Mouse (Mus musculus): Measurements from ENCODE around the gene Slco1c1. TPM values are rescaled to one million over a fixed set of nuclear protein-coding genes. Genes with fewer than 3 reads are reported as not detected.

The Slco1c1 gene
- total RNA-seq (2021) = 10 to 100 TPM; 51.3 to 55.9 TPM

DNA sequence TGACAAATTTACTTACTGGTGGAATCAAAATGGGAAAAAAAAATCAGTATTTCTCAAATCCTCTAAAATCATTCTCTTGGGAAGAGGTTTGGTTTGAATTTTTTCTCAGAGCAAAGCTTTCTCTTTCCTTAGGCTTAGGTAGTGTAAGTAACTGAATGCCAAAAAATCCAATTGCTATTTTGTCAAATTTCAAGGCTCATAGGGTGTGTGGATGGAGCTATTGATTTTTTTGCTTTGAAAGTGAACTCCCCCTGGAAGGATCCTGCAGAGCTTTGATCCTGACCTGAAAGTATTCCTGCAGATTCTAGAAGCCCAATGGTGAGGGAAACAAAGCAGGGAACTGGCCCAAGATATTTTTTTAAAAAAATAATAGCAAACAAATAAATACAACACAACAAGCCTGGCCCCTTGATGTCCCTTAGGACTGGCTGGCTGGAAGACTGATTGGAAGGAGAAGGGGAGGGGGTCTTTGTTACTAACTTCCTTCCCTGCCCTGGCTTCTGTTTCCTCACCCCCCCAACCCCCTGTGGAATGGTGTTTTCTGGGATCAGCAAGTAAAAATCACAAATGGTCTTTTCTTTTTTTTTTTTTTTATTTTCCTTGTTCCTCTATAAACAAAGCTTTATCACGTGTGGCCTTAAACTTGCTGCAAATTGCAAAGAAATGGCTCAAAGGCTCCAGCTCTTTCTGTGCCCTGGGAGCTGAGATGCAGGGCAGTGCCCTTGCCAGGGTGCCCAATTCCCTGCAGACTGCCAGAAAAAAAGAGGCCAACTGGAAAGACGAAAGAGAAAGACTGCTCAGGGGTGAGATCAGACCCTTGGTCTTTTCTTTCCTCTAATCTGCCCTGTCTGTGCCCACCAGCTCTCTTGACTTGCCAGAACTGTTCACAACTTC lies at the start of gene Slco1c1:
Slco1c1 (plus strand) TSS at position 622 of the 894 bp plus-strand sequence.
- peak; percentile 5 for DNase-seq

DNA sequence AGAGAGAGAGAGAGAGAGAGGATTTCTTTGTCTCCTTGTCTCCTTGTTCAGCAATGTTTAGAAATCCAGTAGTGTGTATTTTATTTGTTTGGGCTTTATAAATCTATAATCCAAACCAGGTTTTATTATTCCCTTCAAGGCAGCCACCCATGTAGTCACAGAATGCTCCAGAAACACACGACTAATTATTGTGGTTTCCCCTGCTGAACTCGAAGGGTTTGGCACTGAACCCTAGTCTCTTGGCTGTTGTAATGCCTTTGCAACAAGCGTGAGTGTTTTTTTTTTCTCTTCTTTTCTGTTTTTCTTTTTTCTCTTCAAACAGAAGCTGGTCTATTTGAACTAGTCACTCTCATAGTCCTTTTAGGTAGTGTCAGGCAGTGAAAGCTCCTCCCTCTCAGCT lies 49.5 kb upstream of the Slco1c1 start:
- DNase-seq = no peak
- intact Hi-C loops (cut with DNase I) = no loop called here

More for the DNA sequence above, at the start of gene Slco1c1:
- intact Hi-C loops (cut with DNase I) = no loop called here

- DNase-seq = peak; percentile 34
- intact Hi-C loops (cut with DNase I) = loop anchor here (10.0 kb wide), 1 partner anchor 559 kb away; no protein-coding TSS in a partner anchor
Measured at GRCm38 (mm10) chr6:141485302-141486021, 38.7 kb upstream of the Slco1c1 start.

DNA sequence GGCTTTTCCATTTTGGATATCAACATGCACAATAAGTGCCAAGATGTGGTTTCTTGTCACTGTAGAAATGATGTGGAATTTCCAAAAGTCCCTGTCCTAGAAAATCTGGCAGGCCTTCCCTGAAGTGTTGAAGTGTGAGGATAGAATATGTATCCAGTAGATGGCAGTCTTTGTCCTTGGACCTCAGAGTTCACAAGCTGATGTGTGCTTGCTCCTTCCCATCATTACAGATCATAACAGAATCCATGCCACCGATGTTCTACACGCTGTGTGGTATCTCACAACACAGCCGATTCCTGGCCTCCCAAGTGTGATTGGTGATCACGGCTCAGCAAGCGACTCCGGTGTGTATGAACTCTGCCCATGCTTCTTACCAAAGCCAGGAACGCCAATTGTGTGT lies 36.9 kb upstream of the Slco1c1 start:
- intact Hi-C loops (cut with DNase I) = loop anchor here (10.0 kb wide), 1 partner anchor 558 kb away; no protein-coding TSS in a partner anchor

DNA sequence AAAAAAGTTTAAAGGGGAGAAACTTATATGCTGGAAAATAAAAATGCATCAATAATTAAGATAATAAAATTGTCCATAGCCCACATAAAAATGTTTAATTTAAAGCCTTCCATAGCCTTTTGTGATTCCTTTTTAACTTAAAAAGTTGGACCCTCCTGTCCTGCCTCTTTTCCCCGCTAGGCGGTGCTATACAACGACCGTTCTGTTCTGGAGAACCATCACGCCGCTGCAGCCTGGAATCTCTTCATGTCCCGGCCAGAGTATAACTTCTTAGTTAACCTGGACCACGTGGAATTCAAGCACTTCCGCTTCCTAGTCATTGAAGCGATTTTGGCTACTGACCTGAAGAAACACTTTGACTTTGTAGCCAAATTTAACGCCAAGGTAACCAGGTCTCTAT lies 35.5 kb upstream of the Slco1c1 start:
- DNase-seq = peak; percentile 67
- intact Hi-C loops (cut with DNase I) = loop anchor here (10.0 kb wide), 1 partner anchor 556 kb away; no protein-coding TSS in a partner anchor

More for the DNA sequence above, 36.9 kb upstream of the Slco1c1 start:
- DNase-seq = no peak

DNA sequence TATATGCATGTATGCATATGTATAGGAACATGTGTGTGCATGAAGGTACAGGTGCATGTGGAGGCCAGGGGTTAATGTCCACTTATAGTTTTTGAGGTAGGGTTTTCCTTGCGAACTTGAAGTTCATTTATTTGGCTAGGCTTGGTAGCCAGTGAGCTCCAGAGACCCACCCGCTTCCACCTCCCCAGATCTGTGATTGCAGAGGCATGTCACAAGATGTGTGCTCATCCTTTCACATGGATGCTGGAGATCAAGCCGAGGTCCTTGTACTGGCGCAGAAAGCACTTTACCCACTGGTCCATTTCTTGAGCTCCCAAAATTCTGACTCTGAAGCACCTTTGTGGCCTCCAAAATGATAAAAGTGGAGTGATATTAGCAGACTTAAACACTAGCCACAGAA lies 29.3 kb upstream of the Slco1c1 start:
- DNase-seq = no peak
- intact Hi-C loops (cut with DNase I) = loop anchor here (10.0 kb wide), 1 partner anchor 80 kb away; no protein-coding TSS in a partner anchor

- intact Hi-C loops (cut with DNase I) = loop anchor here (10.0 kb wide), 1 partner anchor 79 kb away; no protein-coding TSS in a partner anchor
- no peak for DNase-seq
Measured at GRCm38 (mm10) chr6:141495634-141496418, 28.3 kb upstream of the Slco1c1 start.

GRCm38 (mm10) chr6:141499511-141499910 lies 24.7 kb upstream of the Slco1c1 start:
- intact Hi-C loops (cut with DNase I) = loop anchor here (10.0 kb wide), 1 partner anchor 75 kb away; no protein-coding TSS in a partner anchor
- DNase-seq = no peak

GRCm38 (mm10) chr6:141501171-141501570 lies 23.0 kb upstream of the Slco1c1 start:
- no peak for DNase-seq

GRCm38 (mm10) chr6:141522541-141522940 lies 1.6 kb upstream of the Slco1c1 start:
- intact Hi-C loops (cut with DNase I) = no loop called here
- no peak for DNase-seq

More at GRCm38 (mm10) chr6:141501171-141501570, 23.0 kb upstream of the Slco1c1 start:
- intact Hi-C loops (cut with DNase I) = no loop called here

- intact Hi-C loops (cut with DNase I) = no loop called here
- no peak for DNase-seq
Measured at GRCm38 (mm10) chr6:141525787-141526186, 1.6 kb downstream of the Slco1c1 start.

GRCm38 (mm10) chr6:141530865-141531264 lies 6.7 kb downstream of the Slco1c1 start:
- intact Hi-C loops (cut with DNase I) = no loop called here
- no peak for DNase-seq

DNA sequence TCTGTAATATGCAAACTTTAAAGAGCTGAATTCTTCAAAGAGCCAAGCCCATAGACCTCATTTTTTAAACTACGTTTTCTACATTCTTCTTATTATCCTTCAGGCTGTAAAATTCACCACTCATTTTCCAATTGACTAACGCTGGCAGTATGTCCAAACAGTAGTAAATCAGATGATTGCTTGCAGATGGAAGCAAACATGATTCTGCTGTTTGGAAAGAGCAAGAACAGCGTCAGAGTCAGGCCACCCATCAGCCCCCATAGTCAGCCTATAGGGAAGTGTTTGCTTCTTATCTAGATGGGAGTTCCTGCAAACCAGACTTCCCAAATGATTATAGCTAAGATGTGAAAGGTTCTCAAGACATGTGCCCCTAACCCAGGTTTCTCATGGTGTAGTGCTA lies 13.1 kb downstream of the Slco1c1 start:
- DNase-seq = no peak
- intact Hi-C loops (cut with DNase I) = no loop called here

GRCm38 (mm10) chr6:141541136-141541535 lies 17.0 kb downstream of the Slco1c1 start:
- intact Hi-C loops (cut with DNase I) = no loop called here
- no peak for DNase-seq

DNA sequence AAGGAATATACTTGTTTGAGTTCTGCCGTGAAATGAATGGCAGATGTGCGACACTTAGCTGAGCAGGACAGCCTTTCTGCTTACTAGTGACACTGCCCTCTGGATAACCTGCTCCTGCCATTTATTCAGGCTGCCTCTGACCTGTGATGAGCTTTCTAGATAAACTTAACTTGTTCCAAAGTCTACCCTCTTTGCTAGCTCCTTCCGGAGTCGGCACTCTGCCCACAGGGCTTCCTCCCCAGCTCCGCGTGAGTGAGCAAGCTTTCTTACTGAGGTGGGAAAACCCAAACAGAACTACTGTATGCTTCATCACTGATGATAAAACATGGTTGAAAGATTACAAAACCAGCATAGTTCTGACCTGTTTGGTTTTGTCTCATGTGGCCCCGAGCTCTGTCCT lies 19.2 kb downstream of the Slco1c1 start:
- intact Hi-C loops (cut with DNase I) = no loop called here
- no peak for DNase-seq

- no peak for DNase-seq
- intact Hi-C loops (cut with DNase I) = no loop called here
Measured at GRCm38 (mm10) chr6:141558118-141558517, 34.0 kb downstream of the Slco1c1 start.

DNA sequence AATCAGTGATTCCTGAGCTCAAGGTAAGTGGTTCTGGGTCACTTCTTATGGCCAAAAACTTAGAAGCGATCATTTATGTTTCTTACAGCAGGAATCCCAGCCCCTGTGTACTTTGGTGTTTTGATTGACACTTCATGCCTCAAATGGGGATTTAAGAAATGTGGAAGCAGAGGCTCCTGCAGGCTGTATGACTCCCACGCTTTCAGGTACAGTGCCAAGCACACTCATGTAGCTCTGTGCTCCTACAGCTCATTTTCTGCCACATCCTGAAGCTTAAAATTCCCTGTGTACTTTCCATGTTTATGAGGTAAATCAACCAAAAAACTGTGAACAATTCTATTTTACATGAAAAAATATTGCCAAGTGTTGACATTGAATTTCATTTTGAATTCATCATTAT lies 43.2 kb downstream of the Slco1c1 start:
- intact Hi-C loops (cut with DNase I) = loop anchor here (5.0 kb wide), 1 partner anchor 800 kb away; no protein-coding TSS in a partner anchor
- DNase-seq = no peak

GRCm38 (mm10) chr6:141567852-141568558 lies 43.8 kb downstream of the Slco1c1 start:
- DNase-seq = peak; percentile 11
- intact Hi-C loops (cut with DNase I) = loop anchor here (5.0 kb wide), 1 partner anchor 801 kb away; no protein-coding TSS in a partner anchor

DNA sequence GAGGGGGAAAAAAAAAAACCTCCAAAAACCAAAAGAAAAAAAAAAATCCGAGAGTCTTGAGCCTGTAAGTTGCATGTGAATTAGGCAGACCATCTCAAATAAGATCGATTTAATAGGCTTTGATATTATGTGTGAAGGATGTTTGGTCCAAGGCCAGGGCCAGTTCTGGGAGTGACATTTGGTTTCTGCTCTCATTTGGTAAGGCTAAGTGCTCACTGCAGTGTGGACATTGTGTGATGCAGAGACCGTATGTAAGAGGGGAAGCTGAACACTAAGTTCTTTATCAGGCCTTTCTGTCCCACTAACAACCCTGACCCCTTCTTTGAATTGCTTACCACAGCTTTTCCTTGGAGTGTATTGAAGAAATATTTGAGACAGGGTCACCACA lies 44.4 kb downstream of the Slco1c1 start:
- intact Hi-C loops (cut with DNase I) = loop anchor here (5.0 kb wide), 1 partner anchor 801 kb away; no protein-coding TSS in a partner anchor

More for the DNA sequence above, 44.4 kb downstream of the Slco1c1 start:
- peak; percentile 3 for DNase-seq

All from left cerebral cortex, postnatal 4 days (tissue).